Mouse (Mus musculus) spleen, postnatal 10 days (tissue): ENCODE data around the gene Adam22.
"Not testable (repeated sequence)": the region's sequence is repeated elsewhere in the genome, so short reads cannot be mapped to it uniquely, and the experiment has no call there.

Experiments
- DNase-seq, 2 experiments: peaks; one replicate each; pipeline ENCODE4 v3.0.0; 2021 to 2022; ENCODE audit warnings: low spot score in 2 of 2

The Adam22 gene

GRCm38 (mm10) chr5:8326671-8327070 lies 41.3 kb downstream of the Adam22 start:
- no peak for DNase-seq

- DNase-seq = no peak
Observed at GRCm38 (mm10) chr5:8312324-8312723, 55.6 kb downstream of the Adam22 start.

GRCm38 (mm10) chr5:8310907-8311306 lies 57.1 kb downstream of the Adam22 start:
- DNase-seq = no peak

GRCm38 (mm10) chr5:8297719-8298419 lies 70.1 kb downstream of the Adam22 start:
- DNase-seq = no peak

- DNase-seq = no peak
Observed at GRCm38 (mm10) chr5:8293287-8293686, 74.7 kb downstream of the Adam22 start.

- DNase-seq = no peak
Observed at GRCm38 (mm10) chr5:8291496-8291895, 76.5 kb downstream of the Adam22 start.

GRCm38 (mm10) chr5:8289678-8290614 lies 78.0 kb downstream of the Adam22 start:
- DNase-seq = no peak

GRCm38 (mm10) chr5:8284123-8284522 lies 83.8 kb downstream of the Adam22 start:
- DNase-seq = no peak

- DNase-seq = no peak
Observed at GRCm38 (mm10) chr5:8276141-8276540, 91.8 kb downstream of the Adam22 start.

- no peak for DNase-seq
Observed at GRCm38 (mm10) chr5:8257366-8257765, 110.6 kb downstream of the Adam22 start.

GRCm38 (mm10) chr5:8256487-8256886 lies 111.5 kb downstream of the Adam22 start:
- no peak for DNase-seq

- no peak for DNase-seq
Observed at GRCm38 (mm10) chr5:8244696-8245095, 123.3 kb downstream of the Adam22 start.

GRCm38 (mm10) chr5:8243064-8243615 lies 124.8 kb downstream of the Adam22 start:
- DNase-seq = no peak

GRCm38 (mm10) chr5:8242660-8243059 lies 125.3 kb downstream of the Adam22 start:
- DNase-seq = no peak

- no peak for DNase-seq
Observed at GRCm38 (mm10) chr5:8227073-8227472, 140.9 kb downstream of the Adam22 start.

GRCm38 (mm10) chr5:8224321-8224705 lies 143.6 kb downstream of the Adam22 start:
- DNase-seq = no peak

- DNase-seq = no peak
Observed at GRCm38 (mm10) chr5:8223597-8224320, 144.2 kb downstream of the Adam22 start.

GRCm38 (mm10) chr5:8221630-8222029 lies 146.3 kb downstream of the Adam22 start:
- DNase-seq = no peak

GRCm38 (mm10) chr5:8215841-8216240 lies 152.1 kb downstream of the Adam22 start:
- DNase-seq = no peak

- not testable (repeated sequence) for DNase-seq
Observed at GRCm38 (mm10) chr5:8184992-8185391, 183.0 kb downstream of the Adam22 start.

- DNase-seq = no peak
Observed at GRCm38 (mm10) chr5:8180646-8181045, 187.3 kb downstream of the Adam22 start.

- no peak for DNase-seq
Observed at GRCm38 (mm10) chr5:8178111-8178510, 189.8 kb downstream of the Adam22 start.
